ENCODE assay signal across 23 mouse cellular contexts in the genomic region with DNA sequence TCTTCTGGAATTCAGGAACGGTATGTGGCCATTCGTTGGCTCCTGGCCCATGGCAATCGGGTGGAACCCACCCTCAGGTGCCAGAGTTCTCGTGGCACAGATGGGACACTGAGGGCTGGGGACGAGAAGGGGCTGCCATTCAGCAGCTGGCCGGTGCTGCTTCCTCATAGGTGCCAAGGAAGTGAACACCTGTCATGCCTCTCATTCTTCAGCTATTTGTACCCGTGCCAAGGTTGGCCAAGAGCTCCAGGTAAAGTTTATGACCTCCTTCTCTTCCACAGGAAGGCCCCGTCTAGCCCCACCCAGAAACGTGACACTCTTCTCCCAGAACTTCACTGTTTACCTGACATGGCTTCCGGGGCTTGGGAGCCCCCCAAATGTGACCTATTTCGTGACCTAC. TPM values are rescaled to one million over a fixed set of nuclear protein-coding genes. Genes with fewer than 3 reads are reported as not detected.
A peak's percentile ranks its signal among the peaks of the same experiment; 100 is the strongest.
DNase-seq lines count a peak whose midpoint lies in the region; ATAC-seq lines count a peak whose summit lies in the region.
"Had no signal": no experiment of that assay in that cellular context is flagged by ENCODE, and none has a peak within 500 bp of the region (broad histone marks: within the 10 kb centered on the region; RNA-seq: fewer than 3 reads in every experiment).

No protein-coding gene starts in this region.

- no peak overlapping the region for H3K9ac ChIP-seq in midbrain, embryonic 11.5 days (ENCODE audit: low read length)
- no peak overlapping the region for H3K9ac ChIP-seq in midbrain, embryonic 13.5 days (replicated peaks)
- H3K9ac ChIP-seq: hindbrain, embryonic 15.5 days; liver, embryonic 15.5 days had no signal

- no peak overlapping the region for H3K4me3 ChIP-seq in midbrain, embryonic 11.5 days (ENCODE audit: low read depth, low read length)
- H3K4me3 ChIP-seq in midbrain, embryonic 13.5 days (replicated peaks) = no peak overlapping the region
- H3K4me3 ChIP-seq: embryonic facial prominence, embryonic 10.5 days; hindbrain, embryonic 15.5 days; layer of hippocampus, adult 2 months; limb, embryonic 10.5 days; liver, embryonic 15.5 days; midbrain, embryonic 10.5 days had no signal

- no peaks in the 10 kb centered on the region for H3K36me3 ChIP-seq in midbrain, embryonic 11.5 days (ENCODE audit: control insufficient read depth, insufficient read depth, low read length)
- H3K36me3 ChIP-seq in midbrain, embryonic 13.5 days = no peaks in the 10 kb centered on the region
- H3K36me3 ChIP-seq: embryonic facial prominence, embryonic 10.5 days; hindbrain, embryonic 15.5 days; limb, embryonic 10.5 days; liver, embryonic 15.5 days; midbrain, embryonic 10.5 days had no signal

- no peak for ATAC-seq in midbrain, embryonic 11.5 days (ENCODE audit: low FRiP score)
- no peak for ATAC-seq in midbrain, embryonic 13.5 days
- ATAC-seq: forebrain, embryonic 16.5 days had no signal

- peaks cover 4% of the 10 kb centered on the region for H3K4me1 ChIP-seq in midbrain, embryonic 11.5 days (ENCODE audit: control insufficient read depth, insufficient read depth, low read length)
- peaks cover 14% of the 10 kb centered on the region for H3K4me1 ChIP-seq in midbrain, embryonic 13.5 days (replicated peaks)

- peaks cover 33% of the 10 kb centered on the region for H3K27me3 ChIP-seq in midbrain, embryonic 11.5 days (ENCODE audit: control insufficient read depth, insufficient read depth, low read length)
- peaks cover 45% of the 10 kb centered on the region for H3K27me3 ChIP-seq in midbrain, embryonic 13.5 days

- DNase-seq in midbrain, embryonic 11.5 days (ENCODE audit: low spot score, missing footprints) = peak; percentile 35
- DNase-seq in lung, adult 18-20 months = peak; percentile 82 to 86
- peak; percentile 59 for DNase-seq in lung, postnatal 14 days
- no peak for DNase-seq in right cerebral cortex, postnatal 36 days (ENCODE audit: low spot score in 2 of 2)
- no peak for DNase-seq in spleen, postnatal 14 days (ENCODE audit: low spot score in 2 of 2)
- no peak for DNase-seq in adipocyte (ENCODE audit: low spot score)
- DNase-seq: adrenal gland, adult 8-10 months; cerebellum, adult 11-12 months; gastrocnemius, postnatal 14 days; heart, adult 11 months; liver had no signal

- no peaks in the 10 kb centered on the region; the same call in 1 of the 2 replicates for H3K9me3 ChIP-seq in midbrain, embryonic 11.5 days (ENCODE audit: control insufficient read depth, low read length)
- no peaks in the 10 kb centered on the region for H3K9me3 ChIP-seq in midbrain, embryonic 13.5 days
- H3K9me3 ChIP-seq: embryonic facial prominence, embryonic 10.5 days; hindbrain, embryonic 15.5 days; limb, embryonic 10.5 days; liver, embryonic 15.5 days; midbrain, embryonic 10.5 days had no signal

- no peak overlapping the region for H3K4me2 ChIP-seq in midbrain, embryonic 11.5 days
- H3K4me2 ChIP-seq in midbrain, embryonic 13.5 days (replicated peaks) = no peak overlapping the region
- H3K4me2 ChIP-seq: heart, embryonic 11.5 days; hindbrain, embryonic 15.5 days; liver, embryonic 15.5 days had no signal

- 80% methylated on average over 11 of the region's 11 CpGs for WGBS in midbrain, embryonic 11.5 days
- WGBS in midbrain, embryonic 13.5 days = 85% methylated on average over 11 of the region's 11 CpGs

- H3K27ac ChIP-seq in midbrain, embryonic 11.5 days (ENCODE audit: low read depth, low read length) = no peak overlapping the region
- no peak overlapping the region for H3K27ac ChIP-seq in midbrain, embryonic 13.5 days
- H3K27ac ChIP-seq: embryonic facial prominence, embryonic 10.5 days; hindbrain, embryonic 15.5 days; layer of hippocampus, adult 2 months; limb, embryonic 10.5 days; liver, embryonic 15.5 days; midbrain, embryonic 10.5 days had no signal

RNA-seq across cellular contexts. Expression of a gene that starts 4.2 kb away (rescaled TPM):
- 0.08 and 0.12 TPM in 2 replicates for polyA plus RNA-seq in midbrain, embryonic 11.5 days (2014; fragmentation: Nextera tagmentation; extraction: Ambion mirVana)
- polyA plus RNA-seq in midbrain, embryonic 13.5 days (2015; fragmentation: Nextera tagmentation; extraction: Ambion mirVana) = 0.10 and 0.16 TPM in 2 replicates
- polyA plus RNA-seq: C2C12 had no signal

RNA-seq across cellular contexts. Expression of a gene that starts 37.7 kb away (rescaled TPM):
- not detected in 2 replicates for polyA plus RNA-seq in midbrain, embryonic 11.5 days (2014; fragmentation: Nextera tagmentation; extraction: Ambion mirVana)
- not detected in 2 replicates for polyA plus RNA-seq in midbrain, embryonic 13.5 days (2015; fragmentation: Nextera tagmentation; extraction: Ambion mirVana)
- polyA plus RNA-seq: cortical plate, adult 2 months; forebrain, embryonic 16.5 days; heart, embryonic 11.5 days; heart, postnatal 0 days; hindbrain, embryonic 15.5 days; limb, embryonic 10.5 days; midbrain, embryonic 10.5 days had no signal

Comparison
In these comparisons a context has a peak if more than half of its experiments do, and no peak if none do; other contexts are left out.
1. DNase-seq: peak in midbrain, embryonic 11.5 days (single experiment), lung, adult 18-20 months (2 of 2) and lung, postnatal 14 days (single experiment); none in right cerebral cortex, postnatal 36 days (0 of 2), spleen, postnatal 14 days (0 of 2) and adipocyte (single experiment).